Mouse (Mus musculus) spleen, postnatal 4 days (tissue): ENCODE data around the gene Cachd1.

Experiments used
- DNase-seq, 2 experiments: peaks; one replicate each; pipeline ENCODE4 v3.0.0; 2022; ENCODE audit warnings: low spot score in 2 of 2

Gene Cachd1

DNA sequence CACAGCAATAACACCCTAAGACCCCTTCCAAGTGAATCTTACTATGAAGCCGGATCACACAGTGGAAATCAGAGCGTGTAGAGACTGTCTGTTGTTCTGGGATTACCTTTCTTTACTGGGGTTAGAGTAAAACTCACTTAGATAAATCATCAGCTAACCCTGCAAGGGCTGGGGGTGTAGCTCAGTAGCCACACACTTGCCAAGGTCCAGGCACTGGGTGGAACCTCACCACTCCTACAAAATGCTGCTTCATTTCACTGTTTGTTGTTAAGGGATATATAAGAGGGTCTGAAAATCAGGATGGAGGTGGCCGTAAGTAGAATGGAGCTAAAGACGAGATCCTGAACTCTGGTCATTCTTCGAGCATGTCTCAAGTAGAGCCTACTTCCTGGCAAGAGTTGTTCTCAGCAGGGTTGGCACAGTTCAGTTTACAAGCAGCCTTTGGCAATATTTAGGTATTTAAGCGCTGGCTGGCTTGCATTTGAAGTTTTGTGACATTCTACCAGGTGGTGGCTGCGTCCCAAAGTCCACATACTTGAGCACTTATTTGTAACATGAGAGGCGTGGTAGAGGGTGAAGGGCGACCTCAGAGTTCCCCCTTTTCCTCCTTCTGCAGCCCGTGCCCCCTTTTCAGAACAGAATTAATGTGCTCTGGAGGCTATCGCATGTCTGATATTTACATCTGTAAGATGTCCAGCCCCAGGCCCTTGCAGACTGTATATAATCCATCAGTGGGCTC, 146.5 kb downstream of the Cachd1 start:
- no peak for DNase-seq

DNA sequence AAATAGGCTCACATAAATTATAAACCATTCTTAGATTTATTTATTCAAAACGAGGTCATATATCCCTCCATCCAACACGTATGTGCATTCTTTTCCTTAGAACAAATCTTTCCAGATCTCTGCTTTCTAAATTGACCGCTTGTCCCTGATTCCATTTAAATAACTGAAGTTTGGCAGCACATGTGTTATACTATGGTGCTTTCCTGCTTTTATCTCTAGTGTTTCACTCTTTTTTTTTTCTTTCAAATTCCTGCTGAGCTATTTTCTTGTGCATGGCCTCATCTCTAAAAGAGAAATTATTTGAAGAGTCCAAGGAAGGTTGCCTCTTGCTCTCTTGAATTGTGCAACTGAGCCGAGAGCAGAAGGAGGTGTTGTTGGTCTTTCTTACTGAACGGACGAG, 147.1 kb downstream of the Cachd1 start:
- no peak for DNase-seq

DNA sequence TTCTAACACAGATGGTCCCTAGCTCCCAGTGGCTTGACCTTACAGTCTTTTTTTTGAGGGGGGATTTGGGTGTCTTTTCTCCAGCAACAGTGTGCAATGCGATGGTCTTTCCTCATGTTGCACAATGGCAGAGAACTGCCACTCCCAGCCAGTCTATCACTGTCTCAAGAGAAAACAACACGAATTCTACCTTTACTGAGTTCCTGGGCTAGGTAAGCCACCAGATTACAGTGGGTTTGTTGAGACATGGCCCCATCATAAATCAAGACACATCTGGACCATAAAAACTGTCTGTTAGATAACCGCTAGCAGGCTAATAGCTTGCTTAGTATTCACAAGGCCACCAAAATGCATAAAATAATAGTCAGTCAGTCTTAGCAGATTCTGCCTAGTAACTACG, 147.8 kb downstream of the Cachd1 start:
- no peak for DNase-seq

DNA sequence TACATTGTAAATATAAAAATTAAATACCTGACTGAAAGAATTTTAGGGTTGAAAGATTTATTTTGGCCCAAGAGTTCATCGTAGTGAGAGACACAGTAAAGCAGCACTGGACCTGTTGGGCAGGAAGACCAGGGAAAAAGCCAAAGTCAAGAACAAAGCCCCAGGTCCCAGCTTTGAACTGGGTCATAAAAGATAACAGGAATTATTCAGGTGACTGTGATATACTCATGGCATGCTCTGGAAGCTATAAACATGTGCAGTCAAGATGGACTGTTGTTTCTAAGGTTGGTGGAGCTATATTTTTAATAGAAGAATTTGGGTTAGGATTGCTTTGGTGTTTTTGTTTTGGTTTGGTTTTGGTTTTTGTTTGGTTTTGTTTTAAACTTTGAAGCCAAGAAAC, 148.7 kb downstream of the Cachd1 start:
- DNase-seq = no peak

DNA sequence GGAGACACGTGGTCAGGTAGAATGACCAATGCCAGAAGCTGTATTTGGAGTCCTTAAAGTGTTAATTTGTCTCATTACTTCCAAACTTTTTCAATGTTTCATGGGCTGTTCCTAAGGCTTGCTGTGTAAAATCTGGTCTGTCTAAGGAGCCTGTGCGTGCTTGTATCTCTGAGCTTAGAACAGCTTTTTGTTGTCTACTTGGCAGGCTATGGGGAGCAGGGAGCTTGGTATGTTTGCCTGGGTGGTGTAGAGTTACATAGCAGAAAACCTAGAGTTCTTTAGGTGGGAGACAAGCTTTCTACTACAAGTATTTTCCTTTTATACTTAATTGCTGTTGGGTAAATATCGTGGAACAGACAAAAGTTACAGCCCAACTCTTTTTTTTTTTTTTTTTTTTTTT, 150.1 kb downstream of the Cachd1 start:
- no peak for DNase-seq

DNA sequence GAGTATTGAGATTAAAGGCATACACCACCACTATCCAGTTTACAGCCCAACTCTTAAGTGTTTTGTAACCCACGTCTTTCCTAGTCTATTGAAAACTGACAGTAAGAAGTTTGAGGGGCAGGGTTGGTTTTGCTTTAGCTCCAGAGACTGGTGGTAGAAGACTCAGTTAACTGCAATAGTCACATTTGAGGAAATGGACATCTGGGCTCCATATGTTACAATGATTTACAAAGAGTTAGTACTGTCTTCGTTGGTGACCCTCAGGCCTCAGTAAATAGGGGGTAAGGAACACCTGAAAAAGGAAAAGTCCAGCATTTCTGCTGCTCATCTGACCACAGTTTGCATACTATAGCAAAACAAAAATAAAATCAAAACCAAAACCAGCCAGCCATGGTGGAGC, 150.6 kb downstream of the Cachd1 start:
- DNase-seq = no peak

DNA sequence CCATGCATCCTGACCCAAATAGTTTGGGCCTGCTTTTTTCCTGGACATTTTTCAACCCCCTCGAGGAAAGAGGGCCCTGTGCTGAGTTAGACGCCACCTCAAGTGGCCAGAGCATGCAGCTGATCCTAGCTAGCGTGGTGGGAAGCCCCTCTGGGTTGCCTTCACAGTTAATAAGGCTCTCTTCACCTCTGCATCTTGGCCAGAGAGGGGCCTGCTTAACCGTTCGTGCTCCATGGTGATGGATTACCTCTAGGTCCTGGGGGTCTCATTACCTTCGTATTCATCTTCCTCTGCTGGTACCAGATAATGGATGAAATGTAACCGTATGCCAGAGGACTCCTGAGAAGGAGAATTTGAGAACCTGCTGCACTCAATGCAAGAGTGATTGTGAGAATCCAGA, 167.2 kb downstream of the Cachd1 start:
- no peak for DNase-seq

DNA sequence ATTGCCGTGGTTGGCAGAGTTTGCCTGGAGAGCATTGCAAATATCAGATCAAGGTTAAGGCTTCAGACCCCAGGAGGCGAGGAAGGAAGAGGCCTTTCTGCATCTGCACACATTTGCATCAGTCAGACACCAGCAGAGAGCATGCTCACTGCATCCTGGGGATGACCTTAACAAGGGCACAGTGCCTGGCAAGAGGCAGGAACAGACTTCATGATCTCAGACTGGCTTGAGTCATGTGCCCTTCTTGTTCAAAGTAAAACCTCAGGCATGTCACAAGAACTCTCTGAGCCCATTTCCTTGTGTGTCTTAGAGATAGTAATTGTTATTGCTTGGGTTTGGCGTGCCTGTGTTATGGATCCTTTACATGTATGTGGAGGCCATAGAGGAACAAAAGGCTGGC, 167.8 kb downstream of the Cachd1 start:
- DNase-seq = no peak

DNA sequence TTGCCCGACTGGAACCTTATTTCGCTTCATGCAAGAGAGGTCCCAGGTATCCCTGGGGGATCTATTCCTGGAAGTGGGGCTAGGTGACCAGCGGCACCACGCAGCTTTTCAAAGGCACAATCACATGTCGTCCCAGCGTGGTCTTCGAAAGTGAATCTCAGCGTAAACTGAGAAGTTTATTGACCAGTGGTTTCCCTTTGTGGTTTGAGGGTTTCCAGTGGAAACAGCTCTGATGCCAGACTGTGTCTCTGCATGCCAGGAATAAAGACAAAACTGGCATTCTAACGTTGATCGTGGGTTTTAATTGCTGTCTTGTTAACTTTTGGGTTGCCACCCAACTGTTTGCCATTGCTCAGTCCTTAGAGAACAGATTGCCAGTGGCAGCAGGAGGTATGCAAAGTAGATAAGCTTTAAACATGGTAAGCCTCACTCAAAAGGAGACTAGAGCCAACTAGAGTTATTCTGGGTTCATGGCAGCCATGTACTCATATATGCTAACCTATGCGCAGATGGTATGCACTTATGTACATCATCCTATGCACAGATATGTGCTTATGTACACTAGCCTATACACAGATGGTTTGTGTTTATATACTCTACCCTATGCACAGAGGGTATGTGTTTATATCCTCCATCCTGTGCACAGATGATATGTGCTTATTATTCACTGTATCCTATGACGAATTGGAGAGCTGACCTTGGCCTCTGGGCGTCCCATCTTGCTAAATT, 168.9 kb downstream of the Cachd1 start:
- no peak for DNase-seq

DNA sequence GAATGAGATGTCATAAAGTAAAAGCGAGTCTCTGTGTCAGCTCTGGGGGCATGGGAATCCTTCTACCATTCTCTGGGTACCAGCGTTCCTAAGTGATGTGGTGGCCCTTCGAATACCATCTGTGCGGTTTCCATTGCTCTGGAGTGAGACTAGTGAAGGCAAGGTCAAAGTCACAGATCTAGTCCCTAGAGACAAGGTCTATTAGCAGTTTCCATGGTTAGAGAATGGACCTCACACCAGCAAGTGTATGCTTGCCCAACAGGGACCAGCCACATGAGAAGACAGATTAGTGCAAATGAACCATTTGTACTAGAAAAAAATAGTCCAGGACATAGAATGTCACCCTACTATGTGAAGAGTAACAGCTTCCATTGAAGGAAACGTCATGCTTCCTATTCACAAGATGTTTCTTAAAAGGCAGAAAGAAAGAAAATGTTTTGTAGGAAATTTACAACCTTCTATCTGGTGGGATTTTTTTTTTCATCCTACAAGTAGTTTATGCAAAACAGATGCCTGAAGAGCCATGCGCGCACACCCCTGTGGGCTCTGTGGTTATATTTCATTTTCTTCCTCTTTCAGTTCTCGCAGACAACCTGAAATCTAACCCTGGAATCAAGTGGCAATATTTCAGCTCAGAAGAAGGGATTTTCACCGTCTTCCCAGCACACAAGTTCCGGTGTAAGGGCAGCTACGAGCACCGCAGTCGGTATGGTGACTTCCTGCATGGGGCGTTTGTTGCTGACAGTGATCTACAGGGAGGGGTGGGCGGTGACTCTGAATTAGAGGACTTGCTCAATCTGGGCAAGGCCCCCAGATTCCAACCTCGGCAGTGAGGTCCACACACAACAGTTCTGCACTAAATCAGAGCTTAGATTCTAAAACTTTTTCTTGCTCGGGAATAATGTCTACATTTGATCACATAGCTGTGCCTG, 172.3 kb downstream of the Cachd1 start:
- DNase-seq = no peak

DNA sequence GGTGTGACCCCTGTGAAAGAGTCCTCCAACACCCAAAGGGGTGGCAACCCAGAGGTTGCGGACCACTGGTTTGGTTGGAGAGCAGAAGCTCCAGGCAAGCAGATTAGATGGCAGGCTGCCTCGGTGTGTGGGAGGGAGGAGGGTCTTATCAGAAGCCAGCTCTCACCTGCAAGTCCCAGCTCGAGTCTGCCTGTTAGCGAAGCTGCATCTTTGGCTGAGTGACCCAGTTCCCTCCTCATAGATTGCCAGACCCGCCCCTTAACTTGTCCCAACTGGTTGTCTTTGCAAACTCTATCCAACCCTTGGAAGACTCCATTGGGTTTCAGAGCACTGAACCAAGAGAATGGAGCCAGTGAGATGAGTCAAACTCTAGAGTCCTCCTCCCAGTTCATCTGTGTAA, 173.8 kb downstream of the Cachd1 start:
- DNase-seq = no peak

DNA sequence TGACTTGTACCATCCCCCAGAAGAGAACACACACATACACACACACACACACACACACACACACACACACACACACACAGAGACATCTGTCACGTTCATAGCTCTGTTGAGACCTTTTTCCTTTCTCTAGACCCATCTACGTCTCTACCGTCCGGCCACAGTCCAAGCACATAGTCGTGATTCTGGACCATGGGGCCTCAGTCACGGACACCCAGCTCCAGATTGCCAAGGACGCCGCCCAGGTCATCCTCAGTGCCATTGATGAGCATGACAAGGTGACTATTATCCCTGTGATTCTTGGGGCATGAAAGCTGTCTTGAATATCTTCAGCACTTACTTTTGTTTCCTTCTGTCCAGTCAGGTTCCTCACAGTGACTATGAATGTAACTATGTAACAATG, 175.4 kb downstream of the Cachd1 start:
- DNase-seq = no peak

DNA sequence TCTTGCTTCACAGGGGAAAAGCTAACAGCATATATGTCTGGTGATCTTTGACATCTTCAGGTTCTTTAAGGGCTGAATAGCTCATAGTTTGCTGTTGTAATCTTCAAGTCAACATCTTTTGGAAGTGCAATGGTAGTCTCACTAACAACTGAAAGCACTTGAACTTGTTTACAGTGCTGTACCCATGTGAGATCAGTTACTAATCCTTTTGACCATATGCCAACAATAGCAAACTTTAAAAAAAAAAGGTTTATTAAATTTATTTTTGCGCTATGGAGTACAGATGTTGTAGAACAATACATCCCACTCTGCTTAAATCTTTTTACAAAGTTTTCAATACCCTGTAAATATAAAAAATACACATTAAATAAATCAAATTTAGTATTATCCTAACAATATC, 186.9 kb downstream of the Cachd1 start:
- no peak for DNase-seq

DNA sequence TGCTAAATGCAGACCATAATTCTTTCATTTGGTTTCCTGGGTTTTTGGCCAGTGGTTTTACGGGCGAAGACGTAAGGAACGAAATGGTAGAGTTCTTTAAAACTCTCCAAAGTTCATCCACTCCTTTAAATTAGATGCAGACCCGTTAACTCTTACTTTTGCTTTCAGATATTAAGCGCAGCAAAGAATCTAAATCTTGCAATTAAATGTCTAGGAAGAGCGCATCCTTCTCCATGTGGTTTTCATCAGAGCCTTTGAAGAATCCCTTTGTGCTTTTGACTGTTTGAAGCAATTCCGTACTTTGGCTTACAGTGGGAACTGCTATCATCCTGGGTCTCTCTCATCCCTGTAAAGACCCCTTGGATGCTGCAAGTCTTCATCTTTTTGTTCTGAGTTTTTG, 187.3 kb downstream of the Cachd1 start:
- no peak for DNase-seq

DNA sequence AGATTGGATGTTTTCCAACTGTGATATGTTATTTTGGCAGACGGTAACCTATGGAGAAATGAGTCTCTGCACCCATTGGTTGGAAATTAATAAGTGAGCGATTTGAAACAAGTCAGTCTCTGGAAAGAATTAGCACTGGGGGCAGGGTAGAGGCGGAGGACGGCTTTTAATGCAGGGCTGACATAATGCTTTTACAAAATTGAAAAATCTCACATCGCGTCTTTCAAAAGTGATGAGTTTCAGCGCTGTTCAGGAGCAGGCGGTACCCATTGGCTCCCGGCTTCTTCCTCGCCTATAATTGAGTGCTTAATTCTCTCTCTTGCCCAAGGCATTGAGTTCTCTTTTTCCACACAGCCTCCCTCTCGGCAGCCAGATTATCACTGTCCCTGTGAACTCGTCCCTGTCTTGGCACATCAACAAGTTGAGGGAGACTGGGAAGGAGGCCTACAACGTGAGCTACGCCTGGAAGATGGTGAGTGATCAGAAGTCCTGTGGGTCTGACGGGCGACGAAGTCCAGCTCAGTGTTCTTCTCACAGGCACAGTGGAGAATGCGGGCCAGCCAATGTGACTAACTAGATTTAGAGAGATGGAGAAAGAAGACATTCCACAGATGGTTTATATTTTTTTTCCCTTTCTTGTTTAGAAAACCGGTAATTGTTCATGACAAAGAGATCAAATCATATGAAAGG, 191.4 kb downstream of the Cachd1 start:
- no peak for DNase-seq

DNA sequence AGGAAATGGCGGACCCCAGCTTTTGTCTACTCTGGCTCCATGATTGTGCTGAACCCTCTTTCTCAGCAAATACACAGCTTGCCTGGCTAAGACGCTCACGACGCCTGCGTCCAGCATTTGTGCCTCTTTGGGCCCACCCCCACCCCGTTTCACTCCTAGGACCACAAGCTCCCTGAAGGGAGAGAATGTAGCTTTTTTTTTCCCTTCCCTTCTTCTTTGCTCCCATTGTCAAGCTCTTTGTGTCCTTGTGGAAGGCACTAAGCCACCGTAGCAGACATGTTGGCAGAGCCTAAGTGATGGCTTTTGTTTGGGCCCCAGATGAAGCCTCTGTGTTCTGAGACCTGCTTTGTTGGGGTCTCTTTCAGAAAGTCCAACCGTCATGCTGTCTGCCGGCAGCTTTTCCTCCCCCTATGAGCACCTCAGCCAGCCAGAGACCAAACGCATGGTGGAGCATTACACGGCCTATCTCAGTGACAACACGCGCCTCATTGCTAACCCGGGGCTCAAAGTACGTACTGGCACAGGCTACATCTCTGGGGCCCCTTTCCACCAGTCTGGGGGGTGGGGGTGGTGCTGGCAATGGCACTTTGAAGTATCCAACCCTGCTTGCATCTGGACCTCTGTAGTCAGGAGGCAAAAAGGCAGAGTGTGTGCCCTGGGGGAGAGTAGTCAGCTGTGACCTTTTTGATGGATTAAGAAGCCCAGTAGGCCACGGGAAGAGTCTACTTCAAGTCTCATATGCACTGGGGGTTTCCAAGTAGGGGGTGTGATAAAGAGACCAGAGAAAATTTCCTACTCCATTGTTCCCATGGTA, 197.4 kb downstream of the Cachd1 start:
- no peak for DNase-seq

DNA sequence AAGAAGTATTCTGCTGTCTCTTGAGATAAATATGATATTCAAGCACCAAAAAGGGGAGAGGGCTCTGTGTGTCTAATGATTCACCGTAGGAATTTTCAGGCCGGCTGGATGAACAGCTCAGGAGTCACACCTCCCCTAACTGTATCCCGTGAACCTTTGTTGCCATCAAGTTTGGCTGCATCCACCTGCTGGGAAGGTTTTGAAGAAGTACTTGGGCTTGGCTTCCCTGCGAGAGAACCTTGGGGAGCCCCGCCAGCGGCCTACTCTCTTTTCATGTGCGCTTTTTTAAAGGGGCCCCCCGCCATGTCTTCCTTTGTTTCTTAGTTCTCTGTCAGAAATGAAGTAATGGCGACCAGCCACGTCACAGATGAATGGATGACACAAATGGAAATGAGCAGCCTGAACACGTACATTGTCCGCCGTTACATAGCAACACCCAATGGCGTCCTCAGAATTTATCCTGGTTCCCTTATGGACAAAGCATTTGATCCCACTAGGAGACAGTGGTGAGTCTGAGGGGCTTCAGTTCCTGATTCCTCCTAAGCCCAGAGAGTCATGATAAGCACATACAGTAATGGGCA, 198.1 kb downstream of the Cachd1 start:
- DNase-seq = no peak

DNA sequence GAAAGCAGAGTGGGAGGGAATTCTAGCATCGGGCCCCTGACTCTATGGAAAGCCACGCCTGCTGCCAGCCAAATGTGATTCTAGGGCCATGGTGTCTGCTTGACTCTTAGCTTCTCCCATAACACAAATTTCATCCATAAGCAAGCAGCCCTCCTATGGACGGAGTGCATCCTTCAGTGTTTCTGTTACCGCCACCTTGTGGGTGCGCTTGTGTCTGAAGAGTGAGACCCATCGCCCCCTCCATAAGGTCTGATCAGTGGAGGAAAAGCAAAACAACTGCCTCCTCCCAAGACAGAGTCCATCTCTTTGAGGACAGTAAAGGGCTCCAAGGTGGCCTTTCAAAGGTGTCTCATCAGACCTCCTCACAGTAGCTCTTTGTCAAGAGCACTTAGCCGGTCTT, 201.0 kb downstream of the Cachd1 start:
- DNase-seq = no peak

DNA sequence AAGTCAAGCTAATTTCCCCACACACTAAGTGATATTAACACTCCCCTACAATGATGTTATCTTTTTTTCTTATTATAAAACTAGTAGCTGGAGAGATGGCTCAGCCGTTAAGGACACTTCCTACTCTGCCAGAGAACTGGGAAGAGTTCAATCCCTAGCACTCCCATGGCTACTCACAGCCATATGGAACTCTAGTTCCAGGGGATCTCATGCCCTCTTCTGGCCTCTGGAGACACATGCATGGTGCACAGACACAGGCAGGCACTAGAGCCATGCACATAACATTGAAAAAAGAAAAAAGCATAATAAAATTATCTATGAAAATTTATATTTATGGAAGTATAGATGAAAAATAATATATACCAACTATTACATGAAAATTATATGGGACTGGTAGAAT, 210.7 kb downstream of the Cachd1 start:
- no peak for DNase-seq

DNA sequence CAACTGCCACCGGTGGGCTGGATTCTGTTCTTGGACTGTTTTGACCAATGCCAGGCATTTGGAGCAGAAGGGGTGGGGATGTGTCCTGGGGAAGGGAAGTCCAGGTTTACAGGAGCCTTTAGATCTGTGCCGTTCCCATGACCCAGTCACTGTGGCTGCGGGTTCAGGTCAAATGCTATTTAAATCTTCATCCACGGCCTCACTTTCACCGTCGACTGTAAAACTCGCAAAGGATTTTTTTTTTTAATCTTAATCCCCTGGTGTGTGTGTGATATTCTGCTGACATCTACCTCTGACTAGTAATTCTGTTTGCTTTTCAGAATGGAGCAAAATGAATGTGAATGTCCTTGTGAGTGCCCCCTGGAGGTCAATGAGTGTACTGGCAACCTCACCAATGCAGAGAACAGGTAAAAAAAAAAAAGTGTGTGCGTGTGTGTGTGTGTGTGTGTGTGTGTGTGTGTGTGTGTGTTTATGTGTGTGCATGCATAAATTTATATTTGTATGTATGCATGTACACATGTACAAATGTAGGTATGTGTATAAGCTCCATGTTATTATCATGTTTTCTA, 211.8 kb downstream of the Cachd1 start:
- DNase-seq = no peak
